Mouse (Mus musculus) adrenal gland, postnatal 25 days (tissue): ENCODE results near the gene Simc1. TPM values are rescaled to one million over a fixed set of nuclear protein-coding genes. Genes with fewer than 3 reads are reported as not detected.
A peak's percentile ranks its signal among the peaks of the same experiment; 100 is the strongest.

Experiments used
- DNase-seq: peaks from one replicate; pipeline ENCODE4 v3.0.0; 2021; ENCODE audit warnings: mixed read lengths
- microRNA-seq, 2 experiments: library from miRNA; unstranded; fragments of <30 nt; microRNA quantifications; one replicate each; pipeline ENCODE4 v1.2.0; 2021
- total RNA-seq: library from RNA; stranded (reverse); gene quantifications from 2 replicates; pipeline ENCODE4 v1.2.3, GENCODE M21; 2021

Simc1 gene
- total RNA-seq, 1 experiment from 2014 or later: 12.8 TPM

- DNase-seq: no peak
Observed at GRCm38 (mm10) chr13:54589414-54589995, 85.9 kb downstream of the Simc1 start.

DNA sequence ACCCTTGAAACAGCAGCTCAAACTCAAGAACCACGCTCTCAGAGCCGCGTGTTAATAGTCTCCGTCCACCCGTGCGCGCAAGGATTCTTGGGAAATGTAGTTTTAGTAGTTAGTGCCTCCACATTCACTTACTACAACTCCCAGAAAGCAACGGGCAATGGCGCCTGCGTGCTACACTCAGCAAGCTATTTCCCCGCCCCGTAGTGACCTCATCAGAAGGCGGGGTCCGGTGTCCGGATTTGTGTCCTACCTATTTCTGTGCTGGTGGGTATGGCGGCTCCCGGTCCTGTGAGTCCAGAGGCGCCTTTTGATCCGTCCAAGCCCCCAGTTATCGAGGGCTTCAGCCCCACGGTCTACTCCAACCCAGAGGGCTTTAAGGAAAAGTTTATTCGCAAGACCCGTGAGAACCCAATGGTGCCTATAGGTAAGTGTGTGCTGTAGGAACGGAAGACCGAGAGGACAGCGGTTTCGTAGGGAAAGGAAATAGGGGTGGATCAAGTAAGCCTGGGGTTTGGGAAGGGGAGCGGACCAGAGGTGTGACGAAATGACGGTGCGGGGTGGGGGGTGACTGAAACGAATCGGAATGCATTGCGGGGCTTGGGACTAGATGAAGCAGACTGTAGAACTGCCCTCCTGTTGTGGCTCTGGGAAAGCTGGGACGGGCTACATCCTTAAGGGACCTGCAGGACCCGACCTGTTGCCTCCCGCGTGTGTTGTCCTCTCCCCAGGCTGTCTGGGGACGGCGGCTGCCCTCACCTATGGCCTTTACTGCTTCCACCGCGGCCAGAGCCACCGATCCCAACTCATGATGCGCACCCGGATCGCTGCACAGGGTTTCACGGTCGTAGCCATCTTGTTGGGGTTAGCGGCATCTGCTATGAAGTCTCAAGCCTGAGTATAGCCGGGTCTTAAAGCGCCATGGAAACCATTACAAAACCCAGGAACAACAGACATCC lies 86.7 kb downstream of the Simc1 start, which contains the start of the genes Nop16 and Higd2a:
Nop16 (minus strand) TSS at position 95 of the 956 bp plus-strand sequence.
Higd2a (plus strand) TSS at position 212 of the 956 bp plus-strand sequence.
- peak; percentile 93 for DNase-seq

- DNase-seq: no peak
Observed at GRCm38 (mm10) chr13:54591776-54592356, 88.3 kb downstream of the Simc1 start.

DNA sequence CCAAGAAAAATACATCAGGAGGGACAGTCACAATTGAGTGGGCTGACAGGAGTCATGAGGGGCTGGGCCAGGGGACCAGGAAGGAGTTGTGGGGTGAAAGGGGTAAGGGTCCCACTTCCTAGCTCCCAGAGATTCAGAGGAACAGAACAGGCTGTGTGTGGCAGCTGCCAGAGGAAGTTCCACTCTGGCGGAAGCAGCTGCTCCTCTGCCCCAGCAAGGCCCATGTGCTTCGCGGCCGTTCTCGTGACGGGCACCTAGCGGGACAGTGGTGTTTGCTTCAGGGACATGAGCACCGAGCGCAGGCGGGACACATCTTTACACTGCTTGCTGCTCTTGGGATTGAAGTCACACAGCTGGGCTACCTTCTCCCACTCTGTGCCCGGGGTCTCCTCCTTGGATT lies 90.0 kb downstream of the Simc1 start:
- no peak for DNase-seq

DNA sequence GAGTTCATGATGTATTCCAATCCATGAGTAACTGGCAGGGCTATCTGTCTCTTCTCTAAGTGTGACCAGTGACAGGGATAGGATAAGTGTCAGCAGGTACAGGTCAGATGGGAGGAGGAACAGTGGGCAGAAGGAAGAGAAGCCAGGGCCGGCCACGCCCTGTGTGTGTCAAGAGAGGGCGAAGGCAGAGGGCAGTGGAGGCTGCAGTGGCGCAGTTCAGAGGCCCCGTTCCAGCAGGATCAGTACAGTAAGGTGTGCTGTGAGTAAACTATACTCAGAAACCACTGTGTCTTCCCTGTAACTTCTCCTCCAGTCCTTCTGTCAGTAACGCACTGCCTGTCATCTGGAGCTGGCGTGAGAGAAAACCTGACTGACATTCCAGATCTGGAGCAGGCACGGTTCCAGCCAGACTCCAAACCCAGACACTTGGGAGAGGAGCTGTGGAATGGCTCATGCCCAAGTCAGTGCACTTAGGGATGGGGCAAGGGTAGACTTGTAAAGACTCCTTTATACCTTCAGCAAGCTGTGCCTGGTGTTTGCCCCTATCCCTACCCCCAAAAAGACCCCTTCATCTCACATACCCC lies 92.6 kb downstream of the Simc1 start:
- no peak for DNase-seq

DNA sequence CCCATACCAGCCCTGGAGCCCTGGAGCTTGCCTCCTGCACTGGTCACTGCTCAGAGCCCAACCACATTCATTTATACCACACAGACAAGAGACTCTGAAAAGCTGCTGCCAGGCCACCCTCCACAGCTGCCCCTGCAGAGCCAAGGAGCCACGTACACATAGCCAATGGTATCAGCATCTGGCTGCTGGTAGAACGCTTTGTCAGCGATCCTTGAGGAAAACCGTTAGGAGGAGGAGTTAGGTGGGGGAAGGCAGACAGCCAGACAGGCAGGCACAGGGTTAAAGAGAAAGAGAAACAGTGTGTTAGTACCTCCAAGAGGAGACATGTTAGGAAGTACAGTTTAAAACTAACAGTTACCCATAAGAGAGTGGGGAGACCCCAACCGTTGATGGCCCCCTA lies 93.3 kb downstream of the Simc1 start:
- DNase-seq: no peak

- DNase-seq: no peak
Observed at GRCm38 (mm10) chr13:54598622-54599143, 95.1 kb downstream of the Simc1 start.

Small RNA genes within 50 kb of the gene (microRNA-seq; reads per million reads assigned to microRNA genes)
- gene Gm24195: 0 reads per million in 2 experiments

Other genes with a start within 250 kb of the Simc1 start
- 19.7 and 28.1 TPM in 2 replicates for gene Cplx2, start 132.4 kb upstream of the Simc1 start, total RNA-seq
- 39.3 and 52.9 TPM in 2 replicates for gene Thoc3, start 34.9 kb upstream of the Simc1 start, total RNA-seq
- 157 and 177 TPM in 2 replicates for gene 4833439L19Rik, start 61.7 kb downstream of the Simc1 start, total RNA-seq
- gene Arl10, start 71.2 kb downstream of the Simc1 start, total RNA-seq: 51.6 and 65.6 TPM in 2 replicates
- gene Nop16, start 86.3 kb downstream of the Simc1 start, total RNA-seq: 56.7 and 72.4 TPM in 2 replicates
- gene Higd2a, start 86.4 kb downstream of the Simc1 start, total RNA-seq: 230 and 245 TPM in 2 replicates
- 61.8 and 82.6 TPM in 2 replicates for gene Cltb, start 107.6 kb downstream of the Simc1 start, total RNA-seq
- gene Faf2, start 118.0 kb downstream of the Simc1 start, total RNA-seq: 67.6 and 84.9 TPM in 2 replicates
- gene Rnf44, start 190.1 kb downstream of the Simc1 start, total RNA-seq: 109 and 134 TPM in 2 replicates
- not detected in 2 replicates for gene Cdhr2, start 197.7 kb downstream of the Simc1 start, total RNA-seq
- gene Gprin1, start 246.1 kb downstream of the Simc1 start, total RNA-seq: 3.9 and 4.1 TPM in 2 replicates